Mouse (Mus musculus) kidney, postnatal 0 days (tissue): ENCODE results near the gene Acer3. TPM values are rescaled to one million over a fixed set of nuclear protein-coding genes. Genes with fewer than 3 reads are reported as not detected.
A peak's percentile ranks its signal among the peaks of the same experiment; 100 is the strongest.
"Not testable (repeated sequence)": the region's sequence is repeated elsewhere in the genome, so short reads cannot be mapped to it uniquely, and the experiment has no call there.

Experiments used
- ATAC-seq: fragments of 200-750 bp; cut with Nextera tagmentation; replicated peaks from 2 replicates; pipeline ENCODE4 v1.8.0; 2017; ENCODE audit warnings: low read depth, moderate number of reproducible peaks, moderate TSS enrichment, moderate library complexity; ENCODE audit not compliant: low FRiP score
- DNase-seq: peaks from one replicate; pipeline ENCODE4 v3.0.0-alpha.2; 2016; ENCODE audit warnings: low spot score
- H3K27ac ChIP-seq: fragments of 300-500 bp; sonication (generic); 2 replicates; pipeline ENCODE4 v1.5.1; 2014; ENCODE audit warnings: mild to moderate bottlenecking
- H3K27me3 ChIP-seq: fragments of 300-500 bp; sonication (generic); 2 replicates; pipeline ENCODE4 v1.6.1; 2014; ENCODE audit warnings: low read length, mixed read lengths; ENCODE audit not compliant: insufficient read depth
- H3K36me3 ChIP-seq: fragments of 300-500 bp; sonication (generic); 2 replicates; pipeline ENCODE4 v1.6.1; 2014; ENCODE audit warnings: low read length, mixed read lengths; ENCODE audit not compliant: insufficient read depth
- H3K4me1 ChIP-seq: fragments of 300-500 bp; sonication (generic); replicated peaks from 2 replicates; pipeline ENCODE4 v1.6.1; 2014; ENCODE audit warnings: antibody characterized with exemption, low read length, mixed read lengths; ENCODE audit not compliant: insufficient read depth
- H3K4me2 ChIP-seq: fragments of 300-500 bp; sonication (generic); 2 replicates; pipeline ENCODE4 v1.6.1; 2014; ENCODE audit warnings: mild to moderate bottlenecking, low read length, moderate library complexity, mixed read lengths
- H3K4me3 ChIP-seq: fragments of 300-500 bp; sonication (generic); replicated peaks from 2 replicates; pipeline ENCODE4 v1.5.1; 2014; ENCODE audit warnings: low read depth, low read length
- H3K9ac ChIP-seq: fragments of 300-500 bp; sonication (generic); 2 replicates; pipeline ENCODE4 v1.6.1; 2014; ENCODE audit warnings: low read depth, low read length
- H3K9me3 ChIP-seq: fragments of 300-500 bp; sonication (generic); replicated peaks from 2 replicates; pipeline ENCODE4 v1.6.1; 2016; ENCODE audit warnings: low read length, inconsistent platforms, mixed read lengths
- CTCF ChIP-seq: IDR thresholded peaks from 2 replicates; pipeline ENCODE4 v1.5.1; 2016; ENCODE audit warnings: antibody characterized with exemption, low read depth, mild to moderate bottlenecking, moderate library complexity
- WGBS: fragments of 180-500 bp; shearing (Covaris S2); extraction: QIAGEN DNeasy Blood & Tissue Kit; methylation state at CpG from one replicate; pipeline ENCODE4 v1.1.7; 2014; 5-methylcytosine and 5-hydroxymethylcytosine counted together
- polyA plus RNA-seq: library from polyadenylated mRNA; unstranded; fragments of >200 nt; fragmentation: Nextera tagmentation; extraction: Ambion mirVana; gene quantifications from 2 replicates; pipeline ENCODE4 v1.2.1, GENCODE M21; 2015

Gene Acer3
- polyA plus RNA-seq, 1 experiment from 2014 or later = 22.1 TPM

GRCm38 (mm10) chr7:98191571-98192250 is 129.3 kb downstream of the Acer3 start:
- Histone ChIP-seq H3K27ac (no peak overlapping the region), H3K4me3 (no peak overlapping the region), H3K36me3 (no peaks in the 10 kb centered on the region), H3K4me2 (no peak overlapping the region), H3K27me3 (peaks cover 33% of the 10 kb centered on the region), H3K4me1 (peaks cover 10% of the 10 kb centered on the region), H3K9ac (no peak overlapping the region), H3K9me3 (no peaks in the 10 kb centered on the region)
- no peak; the same call in 1 of the 2 replicates for ATAC-seq
- 55% methylated on average over 17 of the region's 17 CpGs for WGBS
- peak; percentile 24 for DNase-seq
- TF ChIP-seq CTCF = peak; percentile 81

GRCm38 (mm10) chr7:98190578-98190977 is 130.4 kb downstream of the Acer3 start:
- no peaks in the 10 kb centered on the region for H3K9me3 ChIP-seq
- peak; percentile 49 for TF ChIP-seq CTCF
- H3K9ac ChIP-seq = no peak overlapping the region
- no peak overlapping the region for H3K27ac ChIP-seq
- 94% methylated on average over 1 of the region's 1 CpGs for WGBS
- H3K4me1 ChIP-seq = peaks cover 10% of the 10 kb centered on the region
- no peaks in the 10 kb centered on the region for H3K36me3 ChIP-seq
- no peak overlapping the region for H3K4me3 ChIP-seq
- H3K4me2 ChIP-seq = no peak overlapping the region
- no peak for ATAC-seq
- peaks cover 29% of the 10 kb centered on the region for H3K27me3 ChIP-seq
- no peak for DNase-seq

GRCm38 (mm10) chr7:98189745-98190144 is 131.3 kb downstream of the Acer3 start:
- Histone ChIP-seq H3K36me3 (no peaks in the 10 kb centered on the region), H3K4me2 (no peak overlapping the region), H3K4me3 (no peak overlapping the region), H3K4me1 (peaks cover 10% of the 10 kb centered on the region), H3K27me3 (peaks cover 27% of the 10 kb centered on the region), H3K9ac (no peak overlapping the region), H3K27ac (no peak overlapping the region), H3K9me3 (no peaks in the 10 kb centered on the region)
- DNase-seq (no peak), ATAC-seq (no peak)
- whole genome bisulfite sequencing = 35% methylated on average over 3 of the region's 3 CpGs
- no peak for TF ChIP-seq CTCF

GRCm38 (mm10) chr7:98188680-98189079 is 132.3 kb downstream of the Acer3 start:
- TF ChIP-seq CTCF = no peak
- Histone ChIP-seq H3K27me3 (peaks cover 17% of the 10 kb centered on the region), H3K27ac (no peak overlapping the region), H3K4me2 (no peak overlapping the region), H3K36me3 (no peaks in the 10 kb centered on the region), H3K4me3 (no peak overlapping the region), H3K9me3 (no peaks in the 10 kb centered on the region), H3K4me1 (peaks cover 3% of the 10 kb centered on the region), H3K9ac (no peak overlapping the region)
- 90% methylated on average over 2 of the region's 2 CpGs for WGBS
- DNase-seq (no peak), ATAC-seq (no peak)

GRCm38 (mm10) chr7:98188238-98188637 is 132.8 kb downstream of the Acer3 start:
- no peaks in the 10 kb centered on the region for H3K9me3 ChIP-seq
- TF ChIP-seq CTCF = no peak
- no peak overlapping the region for H3K4me2 ChIP-seq
- WGBS = 94% methylated on average over 2 of the region's 2 CpGs
- no peak overlapping the region for H3K9ac ChIP-seq
- no peak for DNase-seq
- no peak for ATAC-seq
- no peak overlapping the region for H3K4me3 ChIP-seq
- no peak overlapping the region for H3K27ac ChIP-seq
- no peaks in the 10 kb centered on the region for H3K36me3 ChIP-seq
- no peaks in the 10 kb centered on the region; the same call in 1 of the 2 replicates for H3K4me1 ChIP-seq
- peaks cover 13% of the 10 kb centered on the region for H3K27me3 ChIP-seq

- DNase-seq, H3K4me1 ChIP-seq, H3K4me2 ChIP-seq, H3K27ac ChIP-seq, H3K27me3 ChIP-seq, H3K9ac ChIP-seq, H3K4me3 ChIP-seq, H3K9me3 ChIP-seq, H3K36me3 ChIP-seq, ATAC-seq: not testable (repeated sequence)
- 83% methylated on average over 3 of the region's 3 CpGs for WGBS
These were observed 133.7 kb downstream of the Acer3 start for GRCm38 (mm10) chr7:98187332-98187731.

GRCm38 (mm10) chr7:98186637-98187036 is 134.4 kb downstream of the Acer3 start:
- Histone ChIP-seq H3K4me3 (no peak overlapping the region), H3K36me3 (no peaks in the 10 kb centered on the region), H3K9ac (no peak overlapping the region), H3K27ac (no peak overlapping the region), H3K4me1 (no peaks in the 10 kb centered on the region), H3K27me3 (no peaks in the 10 kb centered on the region), H3K9me3 (no peaks in the 10 kb centered on the region), H3K4me2 (no peak overlapping the region)
- ATAC-seq = no peak
- no peak for TF ChIP-seq CTCF
- whole genome bisulfite sequencing = 68% methylated on average over 8 of the region's 8 CpGs
- DNase-seq = no peak
